Mouse (Mus musculus): Measurements from ENCODE around the gene Txnl4b. TPM values are rescaled to one million over a fixed set of nuclear protein-coding genes. Genes with fewer than 3 reads are reported as not detected.

Gene Txnl4b
- total RNA-seq, 2 experiments from 2014 or later = 7.3 to 7.6 TPM

DNA sequence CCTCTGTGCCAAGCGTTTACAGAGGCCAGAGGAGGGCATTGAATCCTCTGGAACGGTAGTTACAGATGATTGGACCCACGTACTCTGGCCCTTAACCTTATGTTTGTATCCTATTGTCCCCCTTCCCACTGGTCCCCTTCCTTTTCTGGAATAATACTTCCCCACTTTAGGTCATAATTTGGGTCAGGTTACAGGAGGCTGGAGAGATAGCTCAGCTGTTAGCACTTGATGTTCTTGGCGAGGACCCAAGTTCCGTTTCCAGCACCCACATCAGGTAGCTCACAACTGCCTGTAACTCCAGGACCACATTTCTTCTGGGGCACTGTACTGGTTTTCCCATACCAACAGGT lies 43.4 kb downstream of the Txnl4b start:
- Histone ChIP-seq H3K27ac (peak overlapping the region; percentile 96), H3K4me3 (peak overlapping the region; percentile 90)
- TF ChIP-seq CTCF (IDR thresholded peaks at IDR 0.05) = no peak
- intact Hi-C loops (cut with DNase I) = loop anchor here (5.0 kb wide), 1 partner anchor 98 kb away; the partner anchor contains the start of gene Zfp821
- DNase-seq = peak; percentile 71

- H3K27ac ChIP-seq = no peak within 1 kb of the TSS
- intact Hi-C loops (cut with DNase I) = no loop called here
- TF ChIP-seq CTCF (IDR thresholded peaks at IDR 0.05) = peak; percentile 12; the same call in 1 of the 2 replicates
- no peak for DNase-seq
- peak within 1 kb of the TSS; percentile 41 for H3K4me3 ChIP-seq
These were observed 48.8 kb downstream of the Txnl4b start, which contains the start of gene Pkd1l3 for GRCm38 (mm10) chr8:109614243-109615210. Pkd1l3 (plus strand) TSS chr8:109614517.

DNA sequence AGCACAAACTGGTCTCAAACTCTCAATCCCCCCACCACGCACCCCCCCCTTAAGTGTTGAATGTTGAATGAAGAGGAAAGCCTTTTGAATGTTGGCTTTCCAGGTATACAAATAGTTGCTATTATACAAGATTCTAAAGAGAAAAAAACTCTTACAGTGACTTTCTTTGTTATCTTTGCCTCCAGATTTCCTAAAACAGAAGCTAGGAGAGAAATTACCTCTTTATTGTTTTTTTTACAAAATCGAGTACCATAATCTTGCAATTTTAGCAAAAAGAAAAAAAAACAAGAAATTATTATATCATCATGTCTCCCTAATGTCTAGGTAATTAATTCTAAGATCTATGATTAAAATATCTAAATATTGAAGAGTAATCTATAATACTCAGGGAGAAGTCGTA lies 49.9 kb downstream of the Txnl4b start:
- no peak overlapping the region for H3K27ac ChIP-seq
- DNase-seq = no peak
- H3K4me3 ChIP-seq = no peak overlapping the region
- intact Hi-C loops (cut with DNase I) = no loop called here
- TF ChIP-seq CTCF (IDR thresholded peaks at IDR 0.05) = no peak

Other genes starting within 250 kb of the Txnl4b start
- gene Pmfbp1, start 71.9 kb upstream of the Txnl4b start, total RNA-seq (2021) = not detected
- gene Dhx38, start within 50 bp of the Txnl4b start, total RNA-seq (2021) = 10 to 100 TPM; 11.1 to 11.9 TPM
- 1 to 10 TPM; 1.6 to 7.0 TPM for gene Hp, start 13.3 kb downstream of the Txnl4b start, total RNA-seq (2021)
- 10 to 100 TPM; 10.5 to 14.6 TPM for gene Dhodh, start 42.8 kb downstream of the Txnl4b start, total RNA-seq (2021)
- gene Pkd1l3, start 48.6 kb downstream of the Txnl4b start, total RNA-seq (2021) = under 1 TPM in 1 of 2 experiments, not detected in 1; 0.06 TPM
- gene Ist1, start 127.4 kb downstream of the Txnl4b start, total RNA-seq (2021) = 10 to 100 TPM; 31.6 to 34.1 TPM
- 1 to 10 TPM; 5.8 to 6.0 TPM for gene Zfp821, start 139.7 kb downstream of the Txnl4b start, total RNA-seq (2021)
- 10 to 100 TPM; 20.4 to 21.9 TPM for gene Atxn1l, start 171.8 kb downstream of the Txnl4b start, total RNA-seq (2021)
- 10 to 100 TPM; 39.9 to 40.0 TPM for gene Ap1g1, start 212.7 kb downstream of the Txnl4b start, total RNA-seq (2021)

Measured in gastrocnemius, adult 2 months (tissue).